Mouse (Mus musculus): Measurements from ENCODE around the gene Slc39a10. TPM values are rescaled to one million over a fixed set of nuclear protein-coding genes. Genes with fewer than 3 reads are reported as not detected.
"Not testable (repeated sequence)": the region's sequence is repeated elsewhere in the genome, so short reads cannot be mapped to it uniquely, and the experiment has no call there.

Slc39a10 gene
- polyA plus RNA-seq, 1 experiment from 2014 or later: 83.9 TPM

DNA sequence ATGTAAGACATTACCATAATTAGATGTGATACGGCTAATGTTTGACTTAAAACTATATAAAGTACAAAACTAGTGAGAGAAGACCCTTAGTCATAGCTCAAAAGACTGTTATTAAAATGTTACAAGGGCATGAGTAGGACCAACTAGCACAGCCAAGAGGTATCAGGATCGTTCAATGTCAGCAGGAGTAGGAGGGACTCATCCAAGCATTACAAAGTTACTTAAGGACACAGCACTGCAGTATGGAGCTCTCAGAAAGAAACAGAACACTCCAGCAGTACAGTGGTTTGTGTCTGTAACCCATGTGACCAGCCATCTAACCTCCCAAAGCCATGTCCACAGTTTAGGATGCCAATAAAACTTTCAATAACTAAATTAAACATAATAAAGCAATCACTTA lies 48.4 kb downstream of the Slc39a10 start:
- no peak for ATAC-seq (ENCODE audit: insufficient read depth, low FRiP score, low TSS enrichment)
- H3K27me3 ChIP-seq (ENCODE audit: control insufficient read depth, insufficient read depth, low read length): no peaks in the 10 kb centered on the region
- no peak overlapping the region for H3K27ac ChIP-seq (ENCODE audit: low read depth, low read length)
- no peaks in the 10 kb centered on the region for H3K9me3 ChIP-seq (ENCODE audit: control insufficient read depth, low read length)
- DNase-seq (ENCODE audit: low spot score): no peak
- no peaks in the 10 kb centered on the region for H3K36me3 ChIP-seq (ENCODE audit: control insufficient read depth, insufficient read depth, low read length)
- H3K4me3 ChIP-seq (ENCODE audit: low read depth, low read length): no peak overlapping the region
- H3K4me2 ChIP-seq (ENCODE audit: low read depth): no peak overlapping the region
- H3K9ac ChIP-seq (ENCODE audit: low read length): no peak overlapping the region
- no peaks in the 10 kb centered on the region for H3K4me1 ChIP-seq (ENCODE audit: control insufficient read depth, insufficient read depth, low read length)
- 88% methylated on average over 2 of the region's 2 CpGs for WGBS

GRCm38 (mm10) chr1:46843406-46843805 lies 49.2 kb downstream of the Slc39a10 start:
- DNase-seq (ENCODE audit: low spot score): no peak
- Histone ChIP-seq H3K27ac (ENCODE audit: low read depth, low read length) (no peak overlapping the region), H3K9ac (ENCODE audit: low read length) (no peak overlapping the region), H3K4me1 (ENCODE audit: control insufficient read depth, insufficient read depth, low read length) (no peaks in the 10 kb centered on the region), H3K27me3 (ENCODE audit: control insufficient read depth, insufficient read depth, low read length) (no peaks in the 10 kb centered on the region), H3K4me2 (ENCODE audit: low read depth) (no peak overlapping the region), H3K4me3 (ENCODE audit: low read depth, low read length) (no peak overlapping the region), H3K36me3 (ENCODE audit: control insufficient read depth, insufficient read depth, low read length) (no peaks in the 10 kb centered on the region), H3K9me3 (ENCODE audit: control insufficient read depth, low read length) (no peaks in the 10 kb centered on the region)
- ATAC-seq (ENCODE audit: insufficient read depth, low FRiP score, low TSS enrichment): no peak
- WGBS: 73% methylated on average over 4 of the region's 4 CpGs

DNA sequence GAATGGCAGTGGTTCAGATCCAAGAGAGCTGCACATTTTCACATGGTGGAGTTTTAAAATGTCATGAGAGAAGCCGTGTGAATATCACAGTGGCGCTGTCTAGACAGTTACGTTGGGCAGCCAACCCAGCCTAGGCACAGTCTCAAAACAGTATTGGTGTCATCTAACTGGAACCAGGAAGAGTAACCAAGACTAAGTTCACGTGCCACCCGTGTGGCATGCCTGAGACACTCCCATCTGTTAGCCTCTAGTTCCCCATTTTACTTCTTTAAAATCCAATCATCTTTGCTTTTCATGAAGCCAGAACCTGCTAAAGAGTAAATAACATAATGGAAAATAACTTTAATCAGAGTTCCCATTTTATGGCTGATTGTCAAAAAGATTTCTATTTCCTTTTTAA lies 60.7 kb downstream of the Slc39a10 start:
- Histone ChIP-seq H3K9ac (ENCODE audit: low read length) (no peak overlapping the region), H3K4me3 (ENCODE audit: low read depth, low read length) (no peak overlapping the region), H3K36me3 (ENCODE audit: control insufficient read depth, insufficient read depth, low read length) (no peaks in the 10 kb centered on the region), H3K9me3 (ENCODE audit: control insufficient read depth, low read length) (no peaks in the 10 kb centered on the region), H3K4me2 (ENCODE audit: low read depth) (no peak overlapping the region), H3K27me3 (ENCODE audit: control insufficient read depth, insufficient read depth, low read length) (no peaks in the 10 kb centered on the region), H3K27ac (ENCODE audit: low read depth, low read length) (no peak overlapping the region), H3K4me1 (ENCODE audit: control insufficient read depth, insufficient read depth, low read length) (no peaks in the 10 kb centered on the region)
- 96% methylated on average over 5 of the region's 5 CpGs for WGBS
- ATAC-seq (ENCODE audit: insufficient read depth, low FRiP score, low TSS enrichment) (no peak), DNase-seq (ENCODE audit: low spot score) (no peak)

DNA sequence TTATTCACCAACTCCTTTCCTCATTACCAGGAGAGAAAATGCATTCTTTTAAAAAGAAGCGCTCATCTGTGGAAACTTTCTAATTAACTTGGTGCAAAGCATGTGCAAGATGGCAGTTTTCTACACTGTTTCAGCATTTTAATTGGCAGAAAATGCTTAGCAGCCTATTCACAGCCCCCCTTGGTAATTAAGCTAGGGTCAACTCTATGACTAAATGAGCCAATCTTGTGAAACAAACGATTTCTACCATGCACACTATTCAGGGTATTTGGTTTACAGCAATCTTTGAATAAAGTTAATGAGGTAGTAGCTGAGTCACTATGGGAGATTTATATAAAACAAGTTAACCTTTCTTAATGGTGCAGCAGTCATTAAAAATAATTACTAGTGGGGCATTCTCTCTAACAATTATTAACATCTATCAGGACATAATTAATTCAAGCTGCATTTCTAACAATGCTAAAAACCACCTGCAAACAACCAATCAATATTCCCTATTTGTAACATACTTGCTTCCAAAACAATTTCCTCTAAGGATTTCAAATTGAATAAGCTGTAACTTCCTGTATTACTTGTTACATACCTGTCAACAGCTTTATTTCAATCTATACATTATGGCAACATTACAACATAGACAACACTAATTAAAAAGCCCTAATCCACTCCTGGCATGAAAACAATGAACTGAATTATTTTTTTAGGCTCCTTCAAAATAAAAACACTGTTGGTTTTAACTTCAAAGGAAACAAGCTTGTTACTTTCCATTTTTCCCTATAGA lies 62.4 kb downstream of the Slc39a10 start:
- Histone ChIP-seq H3K9ac (ENCODE audit: low read length) (no peak overlapping the region), H3K4me1 (ENCODE audit: control insufficient read depth, insufficient read depth, low read length) (no peaks in the 10 kb centered on the region), H3K9me3 (ENCODE audit: control insufficient read depth, low read length) (no peaks in the 10 kb centered on the region), H3K36me3 (ENCODE audit: control insufficient read depth, insufficient read depth, low read length) (no peaks in the 10 kb centered on the region), H3K4me3 (ENCODE audit: low read depth, low read length) (no peak overlapping the region), H3K27me3 (ENCODE audit: control insufficient read depth, insufficient read depth, low read length) (no peaks in the 10 kb centered on the region), H3K27ac (ENCODE audit: low read depth, low read length) (no peak overlapping the region), H3K4me2 (ENCODE audit: low read depth) (no peak overlapping the region)
- ATAC-seq (ENCODE audit: insufficient read depth, low FRiP score, low TSS enrichment) (no peak), DNase-seq (ENCODE audit: low spot score) (no peak)
- WGBS: 73% methylated on average over 2 of the region's 2 CpGs

- Histone ChIP-seq H3K36me3 (ENCODE audit: control insufficient read depth, insufficient read depth, low read length) (peaks cover 6% of the 10 kb centered on the region), H3K9ac (ENCODE audit: low read length) (no peak overlapping the region), H3K4me1 (ENCODE audit: control insufficient read depth, insufficient read depth, low read length) (no peaks in the 10 kb centered on the region), H3K27ac (ENCODE audit: low read depth, low read length) (no peak overlapping the region), H3K27me3 (ENCODE audit: control insufficient read depth, insufficient read depth, low read length) (no peaks in the 10 kb centered on the region), H3K4me2 (ENCODE audit: low read depth) (no peak overlapping the region), H3K4me3 (ENCODE audit: low read depth, low read length) (no peak overlapping the region), H3K9me3 (ENCODE audit: control insufficient read depth, low read length) (no peaks in the 10 kb centered on the region)
- whole genome bisulfite sequencing: 87% methylated on average over 4 of the region's 4 CpGs
- no peak for DNase-seq (ENCODE audit: low spot score)
- no peak for ATAC-seq (ENCODE audit: insufficient read depth, low FRiP score, low TSS enrichment)
Observed at GRCm38 (mm10) chr1:46822256-46822972, 70.2 kb downstream of the Slc39a10 start.

GRCm38 (mm10) chr1:46817934-46818333 lies 74.7 kb downstream of the Slc39a10 start:
- H3K36me3 ChIP-seq (ENCODE audit: control insufficient read depth, insufficient read depth, low read length): peaks cover 6% of the 10 kb centered on the region; the same call in 1 of the 2 replicates
- no peaks in the 10 kb centered on the region for H3K27me3 ChIP-seq (ENCODE audit: control insufficient read depth, insufficient read depth, low read length)
- H3K9me3 ChIP-seq (ENCODE audit: control insufficient read depth, low read length): no peaks in the 10 kb centered on the region
- H3K27ac ChIP-seq (ENCODE audit: low read depth, low read length): no peak overlapping the region
- DNase-seq (ENCODE audit: low spot score) (no peak), ATAC-seq (ENCODE audit: insufficient read depth, low FRiP score, low TSS enrichment) (no peak)
- WGBS: 92% methylated on average over 5 of the region's 5 CpGs
- no peaks in the 10 kb centered on the region for H3K4me1 ChIP-seq (ENCODE audit: control insufficient read depth, insufficient read depth, low read length)
- no peak overlapping the region for H3K9ac ChIP-seq (ENCODE audit: low read length)
- no peak overlapping the region for H3K4me2 ChIP-seq (ENCODE audit: low read depth)
- no peak overlapping the region for H3K4me3 ChIP-seq (ENCODE audit: low read depth, low read length)

DNA sequence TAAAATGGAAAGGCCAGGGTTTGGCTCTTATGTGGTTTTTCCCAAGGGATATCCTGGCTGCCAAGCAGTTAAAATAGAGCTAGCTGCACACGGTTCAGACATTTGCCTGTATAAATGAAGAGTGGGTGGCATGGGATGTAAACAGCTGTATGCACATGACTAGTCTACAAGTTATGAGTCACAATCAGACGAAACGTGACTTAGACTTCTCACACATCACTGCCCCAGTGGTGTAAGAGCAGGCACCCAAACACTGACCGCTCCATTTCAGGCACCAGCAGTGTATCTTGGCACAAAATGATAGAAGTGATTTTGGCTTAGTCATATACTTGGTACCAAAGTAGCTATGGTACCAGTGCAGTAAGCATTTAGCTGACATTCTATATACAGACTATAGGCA lies 84.0 kb downstream of the Slc39a10 start:
- DNase-seq (ENCODE audit: low spot score); H3K4me1 ChIP-seq (ENCODE audit: control insufficient read depth, insufficient read depth, low read length); H3K36me3 ChIP-seq (ENCODE audit: control insufficient read depth, insufficient read depth, low read length); H3K4me2 ChIP-seq (ENCODE audit: low read depth); ATAC-seq (ENCODE audit: insufficient read depth, low FRiP score, low TSS enrichment); H3K4me3 ChIP-seq (ENCODE audit: low read depth, low read length); H3K27me3 ChIP-seq (ENCODE audit: control insufficient read depth, insufficient read depth, low read length); H3K9me3 ChIP-seq (ENCODE audit: control insufficient read depth, low read length); H3K9ac ChIP-seq (ENCODE audit: low read length); H3K27ac ChIP-seq (ENCODE audit: low read depth, low read length): not testable (repeated sequence)
- 94% methylated on average over 4 of the region's 4 CpGs for WGBS

DNA sequence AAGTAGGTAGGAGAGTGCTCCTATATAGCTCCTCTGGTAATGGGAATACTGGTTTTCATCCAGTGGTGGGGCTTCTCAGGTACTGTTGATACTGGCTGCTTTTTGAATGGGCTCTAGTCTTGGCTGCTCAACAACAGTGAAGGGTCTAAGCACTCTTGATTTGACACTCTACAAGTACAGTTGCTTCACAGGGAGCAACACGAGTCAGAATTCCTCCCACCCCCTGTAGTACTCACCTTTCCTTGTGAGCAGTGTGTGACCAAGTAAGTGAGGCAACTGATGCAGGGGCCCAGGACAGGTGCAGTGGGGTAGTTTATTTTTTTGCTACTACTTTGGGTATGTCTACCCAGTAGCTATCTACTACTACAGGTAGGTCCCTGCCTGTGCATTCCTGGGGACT lies 87.6 kb downstream of the Slc39a10 start:
- no peak overlapping the region for H3K4me3 ChIP-seq (ENCODE audit: low read depth, low read length)
- H3K36me3 ChIP-seq (ENCODE audit: control insufficient read depth, insufficient read depth, low read length): peaks cover 2% of the 10 kb centered on the region; the same call in 1 of the 2 replicates
- H3K4me1 ChIP-seq (ENCODE audit: control insufficient read depth, insufficient read depth, low read length): no peaks in the 10 kb centered on the region
- ATAC-seq (ENCODE audit: insufficient read depth, low FRiP score, low TSS enrichment) (0 out of 2 replicates have a peak, but pooled peaks have one; percentile 31), DNase-seq (ENCODE audit: low spot score) (no peak)
- H3K27me3 ChIP-seq (ENCODE audit: control insufficient read depth, insufficient read depth, low read length): no peaks in the 10 kb centered on the region
- no peak overlapping the region for H3K27ac ChIP-seq (ENCODE audit: low read depth, low read length)
- no peak overlapping the region for H3K4me2 ChIP-seq (ENCODE audit: low read depth)
- no peak overlapping the region for H3K9ac ChIP-seq (ENCODE audit: low read length)
- no peaks in the 10 kb centered on the region for H3K9me3 ChIP-seq (ENCODE audit: control insufficient read depth, low read length)
- 93% methylated on average over 1 of the region's 1 CpGs for WGBS

GRCm38 (mm10) chr1:46782227-46782626 lies 110.4 kb downstream of the Slc39a10 start:
- WGBS: 90% methylated on average over 4 of the region's 4 CpGs
- not testable (repeated sequence) for H3K9me3 ChIP-seq (ENCODE audit: control insufficient read depth, low read length); ATAC-seq (ENCODE audit: insufficient read depth, low FRiP score, low TSS enrichment); H3K36me3 ChIP-seq (ENCODE audit: control insufficient read depth, insufficient read depth, low read length); H3K27me3 ChIP-seq (ENCODE audit: control insufficient read depth, insufficient read depth, low read length); H3K4me1 ChIP-seq (ENCODE audit: control insufficient read depth, insufficient read depth, low read length); H3K4me2 ChIP-seq (ENCODE audit: low read depth); H3K4me3 ChIP-seq (ENCODE audit: low read depth, low read length); DNase-seq (ENCODE audit: low spot score); H3K27ac ChIP-seq (ENCODE audit: low read depth, low read length); H3K9ac ChIP-seq (ENCODE audit: low read length)
